Mouse (Mus musculus) lung, adult 2 months (tissue): Measurements from ENCODE around the gene Ube4b.

Source experiments
- CTCF ChIP-seq: fragments of 200-500 bp; IDR thresholded peaks from 2 replicates; pipeline ENCODE4 v1.5.1; 2011; ENCODE audit warnings: mild to moderate bottlenecking, low read length, control low read depth; ENCODE audit not compliant: insufficient read depth
- POLR2A ChIP-seq: fragments of 200-500 bp; IDR thresholded peaks from 2 replicates; pipeline ENCODE4 v1.6.1; 2011; ENCODE audit warnings: low read depth, mild to moderate bottlenecking, control low read depth, low read length, borderline replicate concordance; ENCODE audit errors: extremely low read depth

GRCm38 (mm10) chr4:149374662-149375061, 51.9 kb downstream of the Ube4b start:
- TF ChIP-seq CTCF, result no peak
- TF ChIP-seq POLR2A, result no peak
